Mouse (Mus musculus): ENCODE measurements around the gene Cybc1.

The Cybc1 gene

GRCm38 (mm10) chr11:121216831-121217230, 12.3 kb downstream of the Cybc1 start:
- no peak for DNase-seq (ENCODE audit: low spot score in 2 of 2)

- DNase-seq (ENCODE audit: low spot score in 2 of 2): peak; percentile 91 to 92
Measured at GRCm38 (mm10) chr11:121204161-121205006, 24.7 kb downstream of the Cybc1 start, which contains the start of the genes Hexdc and Ogfod3. TSS of gene Hexdc (plus strand) at chr11:121204433. TSS of gene Ogfod3 (minus strand) at chr11:121204711.

GRCm38 (mm10) chr11:121203859-121204160, 25.3 kb downstream of the Cybc1 start:
- no peak for DNase-seq (ENCODE audit: low spot score in 2 of 2)

- peak in 1 of 2 experiments; percentile 45 for DNase-seq (ENCODE audit: low spot score in 2 of 2)
Measured at GRCm38 (mm10) chr11:121201436-121202198, 27.5 kb downstream of the Cybc1 start.

- no peak for DNase-seq (ENCODE audit: low spot score in 2 of 2)
Measured at GRCm38 (mm10) chr11:121200781-121201180, 28.3 kb downstream of the Cybc1 start.

- no peak for DNase-seq (ENCODE audit: low spot score in 2 of 2)
Measured at GRCm38 (mm10) chr11:121199851-121200250, 29.3 kb downstream of the Cybc1 start.

GRCm38 (mm10) chr11:121198622-121199021, 30.5 kb downstream of the Cybc1 start:
- DNase-seq (ENCODE audit: low spot score in 2 of 2): no peak

GRCm38 (mm10) chr11:121193415-121193814, 35.7 kb downstream of the Cybc1 start:
- DNase-seq (ENCODE audit: low spot score in 2 of 2): no peak

GRCm38 (mm10) chr11:121192742-121193141, 36.4 kb downstream of the Cybc1 start:
- DNase-seq (ENCODE audit: low spot score in 2 of 2): no peak

- DNase-seq (ENCODE audit: low spot score in 2 of 2): no peak
Measured at GRCm38 (mm10) chr11:121189681-121190080, 39.4 kb downstream of the Cybc1 start.

- no peak for DNase-seq (ENCODE audit: low spot score in 2 of 2)
Measured at GRCm38 (mm10) chr11:121176285-121177270, 52.5 kb downstream of the Cybc1 start.

GRCm38 (mm10) chr11:121174234-121174633, 54.9 kb downstream of the Cybc1 start:
- peak in 1 of 2 experiments; percentile 19 for DNase-seq (ENCODE audit: low spot score in 2 of 2)

GRCm38 (mm10) chr11:121173203-121173602, 55.9 kb downstream of the Cybc1 start:
- DNase-seq (ENCODE audit: low spot score in 2 of 2): no peak
